Mouse (Mus musculus) c-Kit-positive CD71-positive TER-119-positive erythroid progenitor cells, embryonic 14.5 days (primary cell): ENCODE data around the gene Adam19.
"Not testable (repeated sequence)": the region's sequence is repeated elsewhere in the genome, so short reads cannot be mapped to it uniquely, and the experiment has no call there.

ENCODE experiments used
- DNase-seq: peaks from one replicate; pipeline ENCODE4 v3.0.0-alpha.2; 2013; ENCODE audit warnings: low spot score

Gene Adam19

GRCm38 (mm10) chr11:46055896-46056769 lies at the start of gene Adam19:
Gene Adam19 (plus strand): TSS chr11:46055992.
- no peak for DNase-seq

- DNase-seq: peak; percentile 37
Observed at GRCm38 (mm10) chr11:46016061-46016460, 39.7 kb upstream of the Adam19 start.

- DNase-seq: no peak
Observed at GRCm38 (mm10) chr11:46020246-46020645, 35.5 kb upstream of the Adam19 start.

- DNase-seq: no peak
Observed at GRCm38 (mm10) chr11:46021850-46022249, 33.9 kb upstream of the Adam19 start.

GRCm38 (mm10) chr11:46022983-46023382 lies 32.8 kb upstream of the Adam19 start:
- no peak for DNase-seq

- no peak for DNase-seq
Observed at GRCm38 (mm10) chr11:46025962-46026392, 29.8 kb upstream of the Adam19 start.

GRCm38 (mm10) chr11:46027952-46028814 lies 27.6 kb upstream of the Adam19 start:
- DNase-seq: no peak

- no peak for DNase-seq
Observed at GRCm38 (mm10) chr11:46029485-46029884, 26.3 kb upstream of the Adam19 start.

GRCm38 (mm10) chr11:46030026-46030425 lies 25.8 kb upstream of the Adam19 start:
- DNase-seq: no peak

GRCm38 (mm10) chr11:46031470-46031869 lies 24.3 kb upstream of the Adam19 start:
- peak; percentile 4 for DNase-seq

GRCm38 (mm10) chr11:46032956-46033355 lies 22.8 kb upstream of the Adam19 start:
- no peak for DNase-seq

GRCm38 (mm10) chr11:46036374-46036773 lies 19.4 kb upstream of the Adam19 start:
- no peak for DNase-seq

- no peak for DNase-seq
Observed at GRCm38 (mm10) chr11:46038901-46039300, 16.9 kb upstream of the Adam19 start.

- no peak for DNase-seq
Observed at GRCm38 (mm10) chr11:46039335-46039734, 16.5 kb upstream of the Adam19 start.

GRCm38 (mm10) chr11:46040841-46041556 lies 14.8 kb upstream of the Adam19 start:
- no peak for DNase-seq

GRCm38 (mm10) chr11:46041607-46042267 lies 14.1 kb upstream of the Adam19 start:
- no peak for DNase-seq

- no peak for DNase-seq
Observed at GRCm38 (mm10) chr11:46044781-46045180, 11.0 kb upstream of the Adam19 start.

GRCm38 (mm10) chr11:46047264-46047663 lies 8.5 kb upstream of the Adam19 start:
- DNase-seq: no peak

- peak; percentile 30 for DNase-seq
Observed at GRCm38 (mm10) chr11:46052105-46052659, 3.6 kb upstream of the Adam19 start, which contains the start of gene Gm12166. Gene Gm12166 (minus strand): TSS chr11:46052321.

GRCm38 (mm10) chr11:46053457-46053856 lies 2.3 kb upstream of the Adam19 start:
- DNase-seq: not testable (repeated sequence)

GRCm38 (mm10) chr11:46054311-46054710 lies 1.5 kb upstream of the Adam19 start:
- DNase-seq: no peak
